Mouse (Mus musculus): ENCODE measurements around the gene Cacna2d1. TPM values are rescaled to one million over a fixed set of nuclear protein-coding genes. Genes with fewer than 3 reads are reported as not detected.

Cacna2d1 gene
- total and polyA plus RNA-seq, 3 experiments, result 0.08 to 0.13 TPM; not detected in 1

DNA sequence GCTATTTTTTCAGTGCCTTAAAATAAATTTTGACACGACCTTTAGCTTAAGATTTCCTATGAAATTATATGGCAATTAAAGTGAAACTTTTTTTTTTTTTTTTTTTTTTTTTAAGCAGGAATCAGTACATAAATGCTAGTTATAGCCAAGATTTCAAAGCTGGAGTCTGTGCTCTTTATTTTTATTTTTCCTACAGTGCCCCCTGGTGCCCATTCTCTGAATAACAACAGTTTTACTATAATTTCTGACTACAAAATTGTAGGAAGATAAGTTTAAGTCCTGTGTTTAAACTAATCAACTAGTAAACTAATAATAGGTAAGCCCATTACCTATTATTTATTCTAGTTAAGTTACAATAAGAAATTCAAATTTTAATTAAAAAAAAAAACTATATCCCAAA, 358.7 kb downstream of the Cacna2d1 start:
- Histone ChIP-seq H3K27me3 (ENCODE audit: control insufficient read depth in 1 of 2, insufficient read depth in 2 of 2, low read length in 2 of 2) (no peaks in the 10 kb centered on the region), H3K4me1 (ENCODE audit: control insufficient read depth in 1 of 2, insufficient read depth in 2 of 2, low read length in 2 of 2) (no peaks in the 10 kb centered on the region), H3K79me2 (ENCODE audit: control insufficient read depth, insufficient read depth, low read length, poor library complexity) (no peaks in the 10 kb centered on the region), H3K9me3 (replicated peaks; ENCODE audit: insufficient read depth, low read length) (no peaks in the 10 kb centered on the region), H3K27ac (ENCODE audit: control insufficient read depth, low read depth, low read length) (no peak overlapping the region), H3K9ac (ENCODE audit: control insufficient read depth, low read depth, low read length, poor library complexity, severe bottlenecking) (no peak overlapping the region), H3K4me3 (ENCODE audit: control insufficient read depth in 1 of 2, insufficient read depth in 1 of 2, low read depth in 2 of 2, low read length in 2 of 2) (no peak overlapping the region), H3K36me3 (ENCODE audit: control insufficient read depth in 1 of 2, insufficient read depth in 2 of 2, low read length in 2 of 2) (no peaks in the 10 kb centered on the region)
- no peak for TF ChIP-seq MYC (IDR thresholded peaks at IDR 0.05; ENCODE audit: low read depth, low read length)
- TF ChIP-seq POLR2AphosphoS5 (IDR thresholded peaks at IDR 0.05; ENCODE audit: borderline replicate concordance, low read depth, low read length), result no peak
- TF ChIP-seq CTCF (IDR thresholded peaks at IDR 0.05 in 2 of 3, conservative IDR thresholded peaks at IDR 0.05 in 1 of 3; ENCODE audit: control insufficient read depth in 1 of 3, insufficient read depth in 1 of 3, low read depth in 2 of 3, low read length in 3 of 3, poor library complexity in 1 of 3, severe bottlenecking in 1 of 3), result peak in 1 of 3 experiments; percentile 65; a peak in 2 of 6 replicates
- no peak for TF ChIP-seq GATA1 (IDR thresholded peaks at IDR 0.05; ENCODE audit: low read depth, low read length)
- peak; percentile 55 for TF ChIP-seq ZC3H11A (IDR thresholded peaks at IDR 0.05; ENCODE audit: low read depth, low read length)
- TF ChIP-seq SMC3 (IDR thresholded peaks at IDR 0.05; ENCODE audit: low read depth, low read length), result peak; percentile 79
- no peak for TF ChIP-seq USF2 (IDR thresholded peaks at IDR 0.05; ENCODE audit: borderline replicate concordance in 1 of 2, insufficient read depth in 1 of 2, low read depth in 1 of 2, low read length in 2 of 2)
- TF ChIP-seq MAZ (IDR thresholded peaks at IDR 0.05; ENCODE audit: low read depth, low read length), result no peak
- no peak for TF ChIP-seq TAL1 (IDR thresholded peaks at IDR 0.05; ENCODE audit: low read length)
- TF ChIP-seq MXI1 (IDR thresholded peaks at IDR 0.05; ENCODE audit: low read depth, low read length), result no peak
- TF ChIP-seq BHLHE40 (IDR thresholded peaks at IDR 0.05; ENCODE audit: borderline replicate concordance, low read depth, low read length), result no peak
- TF ChIP-seq CHD1 (IDR thresholded peaks at IDR 0.05; ENCODE audit: low read depth, low read length), result no peak
- TF ChIP-seq MAX (IDR thresholded peaks at IDR 0.05; ENCODE audit: low read length), result no peak
- no peak for TF ChIP-seq EP300 (IDR thresholded peaks at IDR 0.05; ENCODE audit: low read depth in 1 of 2, low read length in 2 of 2)
- no peak for TF ChIP-seq HCFC1 (IDR thresholded peaks at IDR 0.05; ENCODE audit: low read depth, low read length)
- no peak for TF ChIP-seq ETS1 (IDR thresholded peaks at IDR 0.05; ENCODE audit: low read depth, low read length)
- TF ChIP-seq UBTF (IDR thresholded peaks at IDR 0.05; ENCODE audit: borderline replicate concordance, insufficient read depth, low read depth, low read length), result no peak
- TF ChIP-seq RAD21 (IDR thresholded peaks at IDR 0.05; ENCODE audit: low read depth, low read length), result peak; percentile 62
- TF ChIP-seq TCF12 (IDR thresholded peaks at IDR 0.05; ENCODE audit: low read depth, low read length), result no peak
- TF ChIP-seq MEF2A (IDR thresholded peaks at IDR 0.05; ENCODE audit: extremely low read depth, insufficient replicate concordance, low read depth, low read length, poor library complexity, severe bottlenecking), result no peak
- DNase-seq (ENCODE audit: low read depth, low spot score), result peak; percentile 30

- no peaks in the 10 kb centered on the region for H3K9me3 ChIP-seq (replicated peaks; ENCODE audit: insufficient read depth, low read length)
- no peak overlapping the region for H3K27ac ChIP-seq (ENCODE audit: control insufficient read depth, low read depth, low read length)
- no peaks in the 10 kb centered on the region for H3K4me1 ChIP-seq (ENCODE audit: control insufficient read depth in 1 of 2, insufficient read depth in 2 of 2, low read length in 2 of 2)
- no peak overlapping the region for H3K9ac ChIP-seq (ENCODE audit: control insufficient read depth, low read depth, low read length, poor library complexity, severe bottlenecking)
- H3K27me3 ChIP-seq (ENCODE audit: control insufficient read depth in 1 of 2, insufficient read depth in 2 of 2, low read length in 2 of 2), result no peaks in the 10 kb centered on the region
- H3K4me3 ChIP-seq (ENCODE audit: control insufficient read depth in 1 of 2, insufficient read depth in 1 of 2, low read depth in 2 of 2, low read length in 2 of 2), result no peak overlapping the region
- DNase-seq (ENCODE audit: low read depth, low spot score), result no peak
- H3K36me3 ChIP-seq (ENCODE audit: control insufficient read depth in 1 of 2, insufficient read depth in 2 of 2, low read length in 2 of 2), result no peaks in the 10 kb centered on the region
- H3K79me2 ChIP-seq (ENCODE audit: control insufficient read depth, insufficient read depth, low read length, poor library complexity), result no peaks in the 10 kb centered on the region
- no peak for TF ChIP-seq RCOR1 (IDR thresholded peaks at IDR 0.05; ENCODE audit: low read depth, low read length)
- no peak for TF ChIP-seq SMC3 (IDR thresholded peaks at IDR 0.05; ENCODE audit: low read depth, low read length)
- TF ChIP-seq CTCF (IDR thresholded peaks at IDR 0.05 in 2 of 3, conservative IDR thresholded peaks at IDR 0.05 in 1 of 3; ENCODE audit: control insufficient read depth in 1 of 3, insufficient read depth in 1 of 3, low read depth in 2 of 3, low read length in 3 of 3, poor library complexity in 1 of 3, severe bottlenecking in 1 of 3), result no peak
- TF ChIP-seq NELFE (IDR thresholded peaks at IDR 0.05; ENCODE audit: low read depth, low read length), result no peak
- no peak for TF ChIP-seq ETS1 (IDR thresholded peaks at IDR 0.05; ENCODE audit: low read depth, low read length)
- no peak for TF ChIP-seq JUND (IDR thresholded peaks at IDR 0.05; ENCODE audit: low read depth, low read length)
- no peak for TF ChIP-seq RAD21 (IDR thresholded peaks at IDR 0.05; ENCODE audit: low read depth, low read length)
- no peak for TF ChIP-seq TCF12 (IDR thresholded peaks at IDR 0.05; ENCODE audit: low read depth, low read length)
- TF ChIP-seq E2F4 (IDR thresholded peaks at IDR 0.05; ENCODE audit: borderline replicate concordance, low read depth, low read length), result no peak
- no peak for TF ChIP-seq EP300 (IDR thresholded peaks at IDR 0.05; ENCODE audit: low read depth in 1 of 2, low read length in 2 of 2)
- TF ChIP-seq BHLHE40 (IDR thresholded peaks at IDR 0.05; ENCODE audit: borderline replicate concordance, low read depth, low read length), result no peak
- TF ChIP-seq ZMIZ1 (IDR thresholded peaks at IDR 0.05; ENCODE audit: low read depth, low read length), result no peak
- no peak for TF ChIP-seq ZKSCAN1 (IDR thresholded peaks at IDR 0.05; ENCODE audit: low read depth, low read length)
- no peak for TF ChIP-seq GABPA (IDR thresholded peaks at IDR 0.05; ENCODE audit: low read depth, low read length)
- no peak for TF ChIP-seq SIN3A (IDR thresholded peaks at IDR 0.05; ENCODE audit: low read length)
- no peak for TF ChIP-seq POLR2AphosphoS5 (IDR thresholded peaks at IDR 0.05; ENCODE audit: borderline replicate concordance, low read depth, low read length)
Measured at GRCm38 (mm10) chr5:16293825-16294224, 359.3 kb downstream of the Cacna2d1 start.
